Mouse (Mus musculus): Measurements from ENCODE around the gene Osbpl2.
"Not testable (repeated sequence)": the region's sequence is repeated elsewhere in the genome, so short reads cannot be mapped to it uniquely, and the experiment has no call there.

Osbpl2 gene

GRCm38 (mm10) chr2:180166869-180167268 is 47.8 kb downstream of the Osbpl2 start:
- DNase-seq = no peak

GRCm38 (mm10) chr2:180170151-180170805 is 51.2 kb downstream of the Osbpl2 start:
- DNase-seq = no peak

- DNase-seq = peak; percentile 99
These were observed 51.9 kb downstream of the Osbpl2 start, which contains the start of gene Adrm1 for GRCm38 (mm10) chr2:180170806-180171521. Gene Adrm1 (plus strand): TSS chr2:180171485.

GRCm38 (mm10) chr2:180171522-180172070 is 52.5 kb downstream of the Osbpl2 start:
- no peak for DNase-seq

GRCm38 (mm10) chr2:180172152-180172551 is 53.0 kb downstream of the Osbpl2 start:
- no peak for DNase-seq

GRCm38 (mm10) chr2:180173163-180173562 is 54.1 kb downstream of the Osbpl2 start:
- DNase-seq = no peak

- DNase-seq = not testable (repeated sequence)
These were observed 54.6 kb downstream of the Osbpl2 start for GRCm38 (mm10) chr2:180173711-180174110.

GRCm38 (mm10) chr2:180174121-180174520 is 55.0 kb downstream of the Osbpl2 start:
- no peak for DNase-seq

GRCm38 (mm10) chr2:180175725-180176124 is 56.6 kb downstream of the Osbpl2 start:
- DNase-seq = no peak

GRCm38 (mm10) chr2:180181542-180181941 is 62.4 kb downstream of the Osbpl2 start:
- DNase-seq = no peak

- DNase-seq = no peak
These were observed 65.1 kb downstream of the Osbpl2 start for GRCm38 (mm10) chr2:180184011-180184751.

GRCm38 (mm10) chr2:180184752-180185109 is 65.6 kb downstream of the Osbpl2 start:
- no peak for DNase-seq

GRCm38 (mm10) chr2:180185686-180186085 is 66.6 kb downstream of the Osbpl2 start:
- no peak for DNase-seq

GRCm38 (mm10) chr2:180187362-180187761 is 68.3 kb downstream of the Osbpl2 start:
- no peak for DNase-seq

GRCm38 (mm10) chr2:180196610-180197322 is 77.7 kb downstream of the Osbpl2 start:
- DNase-seq = no peak

GRCm38 (mm10) chr2:180197323-180198037 is 78.4 kb downstream of the Osbpl2 start:
- DNase-seq = no peak

GRCm38 (mm10) chr2:180198782-180199181 is 79.7 kb downstream of the Osbpl2 start:
- no peak for DNase-seq

GRCm38 (mm10) chr2:180200681-180201080 is 81.6 kb downstream of the Osbpl2 start:
- no peak for DNase-seq

GRCm38 (mm10) chr2:180201303-180201702 is 82.2 kb downstream of the Osbpl2 start:
- DNase-seq = no peak

- no peak for DNase-seq
These were observed 83.2 kb downstream of the Osbpl2 start for GRCm38 (mm10) chr2:180202263-180202662.

- no peak for DNase-seq
These were observed 83.7 kb downstream of the Osbpl2 start for GRCm38 (mm10) chr2:180202805-180203204.

GRCm38 (mm10) chr2:180204501-180204900 is 85.4 kb downstream of the Osbpl2 start:
- DNase-seq = no peak
